Mouse (Mus musculus) layer of hippocampus, adult 2 months (tissue): Measurements from ENCODE around the gene BC024978. TPM values are rescaled to one million over a fixed set of nuclear protein-coding genes. Genes with fewer than 3 reads are reported as not detected.

Source experiments
- DNase-seq, 2 experiments: peaks; one replicate each; pipeline ENCODE4 v3.0.0; 2022; ENCODE audit warnings: low spot score in 2 of 2
- H3K27ac ChIP-seq: fragments of 200-600 bp; 2 replicates; pipeline ENCODE4 v1.8.1; 2022
- H3K4me3 ChIP-seq: fragments of 200-600 bp; 2 replicates; pipeline ENCODE4 v1.8.1; 2022; ENCODE audit warnings: mild to moderate bottlenecking
- CTCF ChIP-seq: fragments of 200-600 bp; conservative IDR thresholded peaks from 2 replicates; pipeline ENCODE4 v1.8.1; 2022; ENCODE audit warnings: antibody characterized with exemption, mild to moderate bottlenecking, moderate library complexity
- long read RNA-seq, 2 experiments: library from polyadenylated mRNA; stranded (forward); transcript quantifications; one replicate each; pipeline ENCODE4 v2.0.0; 2021; ENCODE audit warnings: borderline mapping rate in 2 of 2
- total RNA-seq, 2 experiments: library from RNA; stranded (reverse); gene quantifications; 2 replicates each; pipeline ENCODE4 v1.2.3; 2021

BC024978 gene
- 10 to 100 TPM; 19.5 to 21.7 TPM for total RNA-seq
- long read RNA-seq, experiment 1, partial matches to known transcripts: 0 of 3 reads
- long read RNA-seq, experiment 1, other reads (novel, unspliced or antisense): 2 of 3 reads
- long read RNA-seq, experiment 2, partial matches to known transcripts: 0 of 3 reads
- long read RNA-seq, experiment 2, other reads (novel, unspliced or antisense): 3 of 3 reads

DNA sequence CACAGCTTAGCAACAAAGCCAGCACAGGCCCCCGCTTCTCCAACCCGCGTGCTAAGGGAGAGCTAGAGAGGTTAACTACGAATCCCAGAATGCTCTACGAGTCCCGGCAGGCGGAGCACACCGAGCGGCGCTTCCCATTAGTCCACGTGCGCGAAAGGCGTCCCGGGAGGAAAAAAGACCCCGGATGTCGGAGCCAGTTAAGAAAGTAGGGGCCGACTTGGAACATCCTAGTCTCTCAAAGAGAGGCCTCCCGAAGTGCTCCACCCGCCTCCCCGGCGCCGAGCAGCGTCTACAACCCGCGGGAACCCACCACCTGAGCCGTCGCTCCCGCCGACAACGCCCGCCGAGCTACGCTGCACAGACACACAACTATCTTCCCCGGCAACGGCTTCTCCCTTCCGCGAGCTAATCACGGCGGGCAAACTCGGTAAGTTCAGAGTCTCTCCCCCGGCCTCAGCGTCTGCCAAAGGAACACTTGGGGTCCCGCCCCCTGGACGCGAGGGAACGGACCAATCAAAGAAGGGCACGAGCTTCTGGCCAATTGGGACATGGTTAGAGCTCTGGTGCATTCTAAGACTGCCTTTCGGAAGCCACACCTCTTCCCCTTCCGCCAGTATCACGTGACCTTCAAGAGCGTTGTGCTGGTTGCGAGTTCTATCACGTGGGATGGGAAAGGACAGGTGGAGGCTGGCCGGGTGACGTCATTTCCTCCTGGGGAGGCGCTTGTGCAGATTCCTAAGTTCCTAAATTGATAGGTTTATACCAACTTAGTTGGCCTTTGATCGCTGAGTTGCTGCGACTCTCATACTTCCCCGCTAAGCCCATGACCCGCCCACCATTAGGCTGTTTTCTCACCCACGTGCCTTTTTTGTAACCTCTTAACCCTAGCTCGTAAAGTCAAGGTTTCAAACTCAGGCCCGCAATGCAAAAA lies at the start of gene BC024978, which contains the start of gene Snrpa:
Gene BC024978 (plus strand): TSS at position 101 of the 931 bp plus-strand sequence.
Gene Snrpa (minus strand): TSS at position 591 of the 931 bp plus-strand sequence.
- no peak for TF ChIP-seq CTCF
- H3K4me3 ChIP-seq: peak within 1 kb of the TSS; percentile 56
- peak within 1 kb of the TSS; percentile 96 for H3K27ac ChIP-seq
- peak; percentile 97 to 99 for DNase-seq

DNA sequence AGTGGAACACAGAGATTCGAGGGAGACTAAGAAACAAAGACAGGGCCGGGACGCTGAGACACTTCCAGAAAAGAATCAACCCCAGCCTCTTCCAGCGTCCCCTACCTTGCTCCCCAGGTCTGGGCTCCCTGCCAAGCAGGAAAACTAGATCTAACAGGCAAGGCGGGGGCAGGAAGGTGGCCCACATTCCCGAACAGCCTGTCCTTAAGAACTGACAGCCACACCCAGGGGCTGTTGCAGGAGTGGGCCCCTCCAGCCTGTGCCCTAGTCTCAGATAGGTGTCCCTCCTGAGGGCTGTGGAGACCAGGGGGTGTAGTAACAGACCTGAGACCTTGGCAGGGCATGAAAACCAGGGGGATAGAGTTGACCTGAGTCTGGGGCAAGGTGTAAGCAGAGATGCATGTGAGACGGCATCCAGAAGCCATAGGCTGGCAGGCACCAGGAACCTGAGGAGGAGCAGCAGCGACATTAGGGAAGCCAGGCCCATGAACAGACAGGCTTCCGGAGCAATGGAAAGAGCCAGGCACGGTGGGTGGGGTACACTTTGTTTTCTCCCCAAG lies 42.3 kb upstream of the BC024978 start, which contains the start of gene Cyp2t4:
Gene Cyp2t4 (plus strand): TSS at position 510 of the 560 bp plus-strand sequence.
- no peak for TF ChIP-seq CTCF
- peak within 1 kb of the TSS; percentile 18; the same call in 1 of the 2 replicates for H3K27ac ChIP-seq

DNA sequence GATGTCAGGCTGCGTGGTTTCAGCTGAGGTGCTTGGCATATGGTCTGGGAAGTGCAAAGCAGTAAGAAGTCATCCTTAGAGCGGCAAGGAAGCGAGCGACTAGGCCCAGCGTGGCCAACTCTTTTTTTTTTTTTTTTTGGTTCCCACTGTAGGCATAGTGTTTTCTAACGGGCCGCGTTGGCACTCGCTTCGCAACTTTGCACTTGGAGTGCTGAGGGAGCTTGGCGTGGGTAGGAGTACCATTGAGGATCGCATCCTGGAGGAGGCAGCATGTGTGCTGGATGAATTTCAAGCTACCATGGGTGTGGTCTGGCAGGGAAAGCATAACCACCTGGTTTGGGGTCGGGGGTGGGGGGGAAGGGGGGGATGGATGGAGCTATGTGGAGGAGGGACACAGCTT lies 39.6 kb upstream of the BC024978 start:
- DNase-seq: peak; percentile 52 to 70
- Histone ChIP-seq H3K27ac (peak overlapping the region; percentile 46; the same call in 1 of the 2 replicates), H3K4me3 (no peak overlapping the region)
- no peak for TF ChIP-seq CTCF

More for the DNA sequence above, 42.3 kb upstream of the BC024978 start, which contains the start of gene Cyp2t4:
- DNase-seq: no peak
- H3K4me3 ChIP-seq: no peak within 1 kb of the TSS

DNA sequence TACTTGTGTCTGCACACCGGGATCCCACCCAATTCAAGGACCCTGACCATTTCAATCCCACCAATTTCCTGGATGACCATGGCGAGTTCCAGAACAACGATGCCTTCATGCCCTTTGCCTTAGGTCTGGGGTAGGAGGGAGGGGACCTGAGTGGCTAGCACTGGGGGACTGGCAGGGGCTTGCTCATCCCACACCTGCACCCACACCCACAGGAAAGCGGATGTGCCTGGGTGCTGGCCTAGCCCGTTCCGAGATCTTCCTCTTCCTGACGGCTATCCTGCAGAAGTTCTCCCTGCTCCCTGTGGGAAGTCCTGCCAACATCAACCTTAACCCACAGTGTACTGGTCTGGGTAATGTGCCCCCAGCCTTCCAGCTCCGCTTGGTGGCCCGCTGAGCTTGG lies 37.4 kb upstream of the BC024978 start:
- DNase-seq: no peak
- Histone ChIP-seq H3K27ac (no peak overlapping the region), H3K4me3 (no peak overlapping the region)
- TF ChIP-seq CTCF: no peak

DNA sequence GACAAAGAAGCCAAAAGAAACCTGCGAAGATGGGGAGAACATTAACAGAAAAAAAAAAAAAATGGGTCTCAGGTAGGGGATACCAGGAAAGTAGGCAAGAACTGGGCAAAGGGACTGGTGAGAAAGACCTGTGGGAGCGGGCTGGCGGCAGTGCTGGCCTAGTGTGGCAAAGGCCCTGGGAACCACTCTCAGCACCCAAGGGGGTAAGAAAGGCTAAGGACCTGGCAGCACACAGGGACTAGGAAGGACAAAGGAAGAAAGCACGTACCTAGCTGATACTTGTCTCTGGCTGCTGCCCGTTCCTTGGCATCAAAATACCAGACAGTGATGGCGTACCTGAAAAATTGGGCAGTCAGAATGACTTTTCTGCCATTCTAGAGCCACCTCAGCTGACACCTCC lies 36.3 kb upstream of the BC024978 start:
- DNase-seq: no peak
- no peak for TF ChIP-seq CTCF
- H3K27ac ChIP-seq: peak overlapping the region; percentile 74; the same call in 1 of the 2 replicates
- H3K4me3 ChIP-seq: no peak overlapping the region

DNA sequence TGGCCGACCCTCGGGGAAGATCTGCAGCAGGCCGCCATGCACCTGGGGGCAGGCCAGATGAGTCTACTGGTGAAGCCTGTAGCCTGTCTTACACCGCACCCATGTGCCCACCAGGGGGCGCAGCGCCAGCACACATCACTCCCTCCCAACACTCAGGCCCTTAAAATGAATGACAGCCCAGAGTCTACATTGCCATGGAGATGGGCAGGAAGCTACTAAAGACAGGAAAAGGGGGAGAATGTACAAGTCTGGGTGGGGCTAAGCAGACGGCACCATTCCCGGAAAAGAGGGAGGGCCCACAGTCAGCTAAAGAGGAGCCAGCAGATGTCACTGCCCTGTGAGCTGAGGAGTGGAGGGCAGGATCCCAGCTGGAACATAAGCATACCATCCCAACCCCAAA lies 35.7 kb upstream of the BC024978 start:
- Histone ChIP-seq H3K4me3 (peak overlapping the region; percentile 15; the same call in 1 of the 2 replicates), H3K27ac (peak overlapping the region; percentile 74)
- DNase-seq: peak; percentile 91 to 92
- peak; percentile 99 for TF ChIP-seq CTCF

DNA sequence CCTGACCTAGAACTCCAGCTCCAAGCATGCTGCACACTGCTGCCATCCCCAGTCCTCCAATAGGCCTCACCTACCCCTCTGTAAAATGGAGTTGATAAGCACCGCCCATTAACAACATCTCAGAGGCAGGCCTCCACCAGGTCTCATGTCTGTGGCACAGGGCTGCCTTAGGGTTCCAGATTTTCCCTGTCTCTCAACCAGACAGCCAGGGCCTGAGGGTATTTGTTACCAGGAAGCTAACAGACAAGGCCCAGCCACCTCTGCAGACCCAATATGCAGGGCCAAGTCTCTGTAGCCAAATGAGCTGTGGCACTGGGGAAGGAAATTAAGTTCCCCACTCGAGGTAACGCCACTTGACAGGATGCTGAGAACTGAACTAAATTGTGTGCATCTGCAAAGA lies 34.7 kb upstream of the BC024978 start:
- no peak for DNase-seq

DNA sequence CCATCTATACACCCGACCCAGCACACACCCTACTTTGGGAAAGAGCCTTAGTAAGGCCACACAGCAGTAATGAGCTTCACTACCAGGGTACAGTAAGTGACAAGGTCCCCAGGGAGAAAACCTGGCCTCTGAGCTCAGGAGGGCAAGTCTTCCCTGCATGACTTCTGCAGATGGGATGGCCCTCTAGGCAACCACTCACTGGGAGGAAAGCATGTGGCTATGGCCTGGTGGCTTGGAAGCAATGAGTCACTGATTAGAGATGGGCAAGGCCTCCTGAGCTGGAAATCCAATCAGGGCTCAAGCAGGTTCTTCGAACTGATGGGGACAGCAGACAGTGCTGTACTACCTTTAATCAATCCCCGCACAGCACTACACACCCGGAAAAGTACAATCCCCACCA lies 33.8 kb upstream of the BC024978 start:
- TF ChIP-seq CTCF: no peak
- DNase-seq: no peak
- Histone ChIP-seq H3K4me3 (no peak overlapping the region), H3K27ac (peak overlapping the region; percentile 9; the same call in 1 of the 2 replicates)

More for the DNA sequence above, 34.7 kb upstream of the BC024978 start:
- H3K4me3 ChIP-seq: no peak overlapping the region
- TF ChIP-seq CTCF: no peak
- peak overlapping the region; percentile 9; the same call in 1 of the 2 replicates for H3K27ac ChIP-seq

DNA sequence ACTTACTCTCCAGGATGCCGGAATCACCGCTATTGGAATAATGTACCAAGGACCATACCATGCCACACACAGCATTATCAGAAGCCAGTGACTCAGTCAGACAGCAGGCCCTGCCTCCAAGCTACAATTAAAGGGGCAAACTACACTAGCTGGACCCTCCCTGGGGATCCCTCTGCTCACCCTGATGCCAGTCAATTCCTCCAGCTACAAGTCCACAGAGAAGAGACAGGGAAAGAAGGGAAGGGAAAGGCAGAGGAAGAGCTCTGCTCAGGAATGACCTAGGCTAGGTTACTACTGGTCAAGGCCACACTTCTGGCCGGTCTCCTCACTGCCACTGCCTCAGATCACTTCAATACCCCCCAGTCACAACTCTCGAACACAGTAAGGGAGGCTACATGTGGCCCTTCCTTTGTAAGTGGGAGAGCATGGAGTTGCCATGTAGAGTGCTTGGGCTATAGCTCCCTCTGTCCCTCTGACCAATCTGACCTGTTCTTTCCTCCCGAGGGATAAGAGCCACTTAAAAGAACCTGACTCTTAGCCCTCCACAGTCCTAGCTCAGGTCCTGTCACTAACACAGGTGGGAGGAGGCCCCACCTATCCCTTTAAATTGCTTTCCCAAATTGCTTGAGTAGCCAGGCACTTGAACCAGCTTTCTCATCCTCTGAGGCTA lies 32.7 kb upstream of the BC024978 start:
- Histone ChIP-seq H3K27ac (peak overlapping the region; percentile 99), H3K4me3 (peak overlapping the region; percentile 91)
- no peak for TF ChIP-seq CTCF
- no peak for DNase-seq

DNA sequence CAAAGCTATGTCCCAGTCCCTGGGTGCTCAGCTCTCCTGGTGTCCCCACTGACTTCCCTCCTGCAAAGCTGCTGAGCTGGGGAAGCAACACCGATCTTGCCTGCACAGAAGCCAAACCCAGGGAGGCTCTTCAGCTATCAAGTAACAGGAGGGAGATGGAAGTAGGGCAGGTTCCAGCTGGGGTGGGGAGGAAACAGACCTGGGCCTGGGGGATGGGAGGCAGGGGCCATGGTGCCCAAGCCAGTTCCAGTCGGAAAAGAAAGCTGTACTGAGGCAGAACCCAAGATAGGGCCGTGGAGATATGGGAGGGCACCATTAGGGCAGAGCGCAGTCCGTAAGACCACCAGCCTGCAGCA lies 32.2 kb upstream of the BC024978 start:
- peak overlapping the region; percentile 91 for H3K4me3 ChIP-seq
- TF ChIP-seq CTCF: no peak
- H3K27ac ChIP-seq: peak overlapping the region; percentile 99
- DNase-seq: no peak

DNA sequence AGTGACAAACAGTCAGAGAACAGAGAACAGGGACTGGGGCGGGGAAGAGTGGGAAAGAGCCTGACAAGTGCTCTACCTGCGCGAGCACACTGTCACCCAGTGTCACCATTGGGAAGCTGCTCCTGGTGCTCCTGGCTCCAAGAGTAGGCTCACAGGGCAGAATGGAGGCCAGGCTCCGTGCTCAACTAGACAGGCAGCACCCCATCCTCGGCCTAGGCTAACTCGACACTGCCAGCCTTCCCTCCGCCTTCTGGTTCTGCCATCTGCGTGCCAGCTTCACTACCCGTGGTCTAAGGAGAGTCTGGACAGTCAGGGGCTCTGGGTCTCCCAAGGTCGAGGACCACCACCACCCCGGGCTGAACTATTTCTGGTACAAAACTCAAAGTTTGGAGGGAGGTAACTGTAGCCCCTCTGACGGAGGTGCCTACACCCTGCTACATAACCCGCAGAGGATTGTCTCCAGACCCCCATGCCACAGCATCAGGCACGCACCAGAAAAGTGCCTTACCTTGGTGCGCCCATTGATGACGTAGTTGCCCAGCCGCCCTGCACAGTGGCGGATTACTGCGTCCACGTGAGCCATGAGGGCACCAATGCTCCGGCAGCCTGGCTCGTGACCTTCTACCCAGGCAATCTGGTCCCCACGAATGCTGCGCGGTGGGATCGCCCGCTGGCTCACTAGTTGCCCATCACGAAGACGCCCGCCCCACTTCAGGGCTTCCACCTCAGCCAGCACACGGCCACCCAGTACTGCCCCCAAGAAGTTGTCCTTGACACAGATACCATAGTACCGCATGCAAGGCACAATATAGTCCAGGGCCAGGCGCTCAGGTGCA lies 31.3 kb upstream of the BC024978 start:
- Histone ChIP-seq H3K27ac (peak overlapping the region; percentile 99), H3K4me3 (peak overlapping the region; percentile 91)
- no peak for TF ChIP-seq CTCF
- peak in 1 of 2 experiments; percentile 80 for DNase-seq
